ENCODE assay signal across 14 mouse cellular contexts in the genomic region with DNA sequence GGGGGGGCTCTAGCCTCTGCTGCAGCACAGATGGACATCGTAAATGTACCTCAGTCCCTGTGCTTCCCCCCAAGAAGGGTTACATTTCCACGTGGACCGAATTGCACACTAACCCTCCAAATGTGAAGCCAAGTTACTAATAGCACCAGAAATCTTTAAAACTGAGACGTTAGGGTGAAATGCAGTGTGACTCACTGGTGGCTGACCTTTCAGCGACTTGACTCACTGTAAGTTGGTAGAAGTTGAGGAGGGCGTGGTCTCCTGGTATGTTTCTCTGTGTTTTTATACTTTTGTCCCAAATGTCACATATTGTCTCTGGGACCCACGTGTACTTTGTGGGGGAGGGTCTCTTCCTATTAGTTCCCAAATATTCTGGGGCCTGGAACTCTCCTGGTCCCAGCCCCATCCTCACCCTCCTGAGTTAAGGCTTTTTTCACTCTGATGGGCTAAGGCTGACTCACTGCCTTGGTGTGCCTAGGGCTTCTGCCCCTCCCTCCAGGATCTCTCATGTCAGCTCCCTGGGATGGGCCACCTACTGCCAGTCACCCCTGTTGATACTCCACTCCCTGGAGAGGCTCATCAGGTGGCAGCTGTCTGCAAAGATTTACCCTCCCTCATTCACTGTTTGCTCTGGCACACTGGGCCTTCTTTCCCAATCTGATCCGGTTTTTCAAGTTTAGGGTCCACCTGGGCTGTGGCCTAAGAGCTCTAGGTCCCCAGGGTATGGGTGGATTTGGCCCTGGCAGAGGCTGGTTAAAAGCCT. TPM values are rescaled to one million over a fixed set of nuclear protein-coding genes. Genes with fewer than 3 reads are reported as not detected.
DNase-seq lines count a peak whose midpoint lies in the region; ATAC-seq and TF ChIP-seq lines count a peak whose summit lies in the region.
"Had no signal": no experiment of that assay in that cellular context is flagged by ENCODE, and none has a peak within 500 bp of the region (broad histone marks: within the 10 kb centered on the region; RNA-seq: fewer than 3 reads in every experiment).

No protein-coding gene starts in this region.

- H3K9ac ChIP-seq in intestine, embryonic 15.5 days: no peak overlapping the region
- H3K9ac ChIP-seq: hindbrain, embryonic 14.5 days had no signal

- TF ChIP-seq POLR2A in myocyte (IDR thresholded peaks at IDR 0.05; ENCODE audit: insufficient read length, low read depth): no peak

- no peaks in the 10 kb centered on the region for H3K9me3 ChIP-seq in intestine, embryonic 15.5 days
- no peaks in the 10 kb centered on the region for H3K9me3 ChIP-seq in midbrain, embryonic 10.5 days (replicated peaks)

- 57% methylated on average over 8 of the region's 8 CpGs for WGBS in intestine, embryonic 15.5 days
- WGBS in midbrain, embryonic 10.5 days: 86% methylated on average over 8 of the region's 8 CpGs

- H3K4me2 ChIP-seq in intestine, embryonic 15.5 days (replicated peaks): 0 out of 2 replicates have a peak overlapping the region, but pooled peaks have one; percentile 17
- peak overlapping the region; percentile 81 for H3K4me2 ChIP-seq in myocyte (ENCODE audit: low read depth)
- H3K4me2 ChIP-seq: hindbrain, embryonic 14.5 days had no signal

- H3K4me3 ChIP-seq in intestine, embryonic 15.5 days (replicated peaks): no peak overlapping the region
- no peak overlapping the region for H3K4me3 ChIP-seq in myocyte
- no peak overlapping the region for H3K4me3 ChIP-seq in midbrain, embryonic 10.5 days
- H3K4me3 ChIP-seq: erythroblast, embryonic 14.5 days; megakaryocyte, embryonic 14.5 days had no signal

- ATAC-seq in intestine, embryonic 15.5 days: peak; percentile 86

- peaks cover 5% of the 10 kb centered on the region for H3K79me2 ChIP-seq in myocyte (ENCODE audit: control insufficient read depth, insufficient read depth)

- H3K4me1 ChIP-seq in intestine, embryonic 15.5 days (replicated peaks): peaks cover 7% of the 10 kb centered on the region; the same call in 1 of the 2 replicates
- peaks cover 6% of the 10 kb centered on the region for H3K4me1 ChIP-seq in midbrain, embryonic 10.5 days

- no peak overlapping the region for H3ac ChIP-seq in myocyte (ENCODE audit: control insufficient read depth, insufficient read length)

- peaks cover 2% of the 10 kb centered on the region; the same call in 1 of the 2 replicates for H3K36me3 ChIP-seq in intestine, embryonic 15.5 days
- H3K36me3 ChIP-seq in myocyte (ENCODE audit: control insufficient read depth, insufficient read depth): peaks cover 6% of the 10 kb centered on the region
- H3K36me3 ChIP-seq in midbrain, embryonic 10.5 days: peaks cover 3% of the 10 kb centered on the region

- no peaks in the 10 kb centered on the region for H3K27me3 ChIP-seq in intestine, embryonic 15.5 days (replicated peaks)
- no peaks in the 10 kb centered on the region for H3K27me3 ChIP-seq in myocyte (ENCODE audit: control insufficient read depth, insufficient read depth, insufficient read length)
- no peaks in the 10 kb centered on the region for H3K27me3 ChIP-seq in midbrain, embryonic 10.5 days (ENCODE audit: low read depth, poor library complexity, severe bottlenecking)

- DNase-seq in Muller cell, postnatal 12 days (ENCODE audit: inconsistent ontology term): peak; percentile 42
- DNase-seq in adrenal gland, adult 8-10 months: peak; percentile 66
- DNase-seq in ovary, postnatal 10 days (ENCODE audit: low spot score): no peak
- no peak for DNase-seq in heart, adult 9 months (ENCODE audit: low spot score in 2 of 2)
- no peak for DNase-seq in midbrain, embryonic 10.5 days (ENCODE audit: low spot score)
- DNase-seq: cerebellum, adult 9-10 months; gastrocnemius, postnatal 10 days; layer of hippocampus, postnatal 36 days; thymus, adult 2 months had no signal

- H3K27ac ChIP-seq in intestine, embryonic 15.5 days: peak overlapping the region; percentile 52
- no peak overlapping the region for H3K27ac ChIP-seq in midbrain, embryonic 10.5 days (replicated peaks)
- H3K27ac ChIP-seq: hindbrain, embryonic 14.5 days had no signal

TF ChIP-seq in myocyte, 11 proteins besides CTCF, POLR2A, EP300 and RAD21:
- TF ChIP-seq MYOD1 (IDR thresholded peaks at IDR 0.05; ENCODE audit: control insufficient read depth in 1 of 3, insufficient read length in 2 of 3, low read depth in 2 of 3): peak in 1 of 3 experiments; percentile 67
- no peak for TF ChIP-seq E2F4 (IDR thresholded peaks at IDR 0.05; ENCODE audit: insufficient read depth)
- peak; percentile 53 for TF ChIP-seq CEBPB (IDR thresholded peaks at IDR 0.05; ENCODE audit: insufficient read depth, poor library complexity, severe bottlenecking)

RNA-seq across cellular contexts. Expression of a gene that starts 33.4 kb away (rescaled TPM):
- 10 to 100 TPM in 3 of 4 experiments, 1 to 10 TPM in 1; 9.3 to 39.2 (median 25.4) TPM for total RNA-seq in adrenal gland, adult 8-10 months (2022)
- polyA plus RNA-seq in intestine, embryonic 15.5 days (2015; fragmentation: Nextera tagmentation; extraction: Ambion mirVana): 12.0 and 13.1 TPM in 2 replicates
- polyA plus RNA-seq in myocyte (2012; fragmentation: generic; extraction: Trizol): 23.0 TPM
- 9.4 and 11.3 TPM in 2 replicates for polyA plus RNA-seq in midbrain, embryonic 10.5 days (2016; fragmentation: Nextera tagmentation; extraction: Ambion mirVana)

Comparison
In these comparisons a context has a peak if more than half of its experiments do, and no peak if none do; other contexts are left out.
1. DNase-seq: peak in Muller cell, postnatal 12 days (single experiment) and adrenal gland, adult 8-10 months (single experiment); none in ovary, postnatal 10 days (single experiment), heart, adult 9 months (0 of 2) and midbrain, embryonic 10.5 days (single experiment).